Mouse (Mus musculus) spleen, adult 2 months (tissue): ENCODE measurements around the gene Med23.

Experiments
- CTCF ChIP-seq: fragments of 200-500 bp; IDR thresholded peaks from 2 replicates; pipeline ENCODE4 v1.5.1; 2011; ENCODE audit warnings: mild to moderate bottlenecking, inconsistent platforms; ENCODE audit not compliant: insufficient read depth, insufficient read length, insufficient replicate concordance; ENCODE audit errors: extremely low read depth
- POLR2A ChIP-seq: fragments of 200-500 bp; IDR thresholded peaks from 2 replicates; pipeline ENCODE4 v1.6.1; 2011; ENCODE audit warnings: low read depth, low read length, inconsistent platforms

- no peak for TF ChIP-seq CTCF
- no peak for TF ChIP-seq POLR2A
Measured at GRCm38 (mm10) chr10:24830448-24830847, 39.3 kb upstream of the Med23 start.
